7 mouse cellular contexts compared by ENCODE assay signal in genomic region chr5:21737620-21738019, GRCm38 (mm10). TPM values are rescaled to one million over a fixed set of nuclear protein-coding genes. Genes with fewer than 3 reads are reported as not detected.
DNase-seq lines count a peak whose midpoint lies in the region; ATAC-seq and TF ChIP-seq lines count a peak whose summit lies in the region.

No protein-coding gene starts in this region.

- no peak overlapping the region for H3K27ac ChIP-seq in testis, adult 2 months (ENCODE audit: control insufficient read depth, insufficient read depth, low read depth, low read length)
- no peak overlapping the region for H3K27ac ChIP-seq in forebrain, embryonic 11.5 days (ENCODE audit: low read depth, low read length)
- no peak overlapping the region for H3K27ac ChIP-seq in liver, embryonic 11.5 days (ENCODE audit: low read depth, low read length)

- TF ChIP-seq CTCF in testis, adult 2 months (IDR thresholded peaks at IDR 0.05; ENCODE audit: control insufficient read depth, insufficient read depth, insufficient replicate concordance, low read depth, low read length) = no peak

- H3K4me1 ChIP-seq in testis, adult 2 months (ENCODE audit: control insufficient read depth, insufficient read depth, low read length) = peaks cover 14% of the 10 kb centered on the region
- H3K4me1 ChIP-seq in forebrain, embryonic 11.5 days (replicated peaks; ENCODE audit: control insufficient read depth, insufficient read depth, low read length) = peaks cover 3% of the 10 kb centered on the region
- peaks cover 5% of the 10 kb centered on the region for H3K4me1 ChIP-seq in liver, embryonic 11.5 days (replicated peaks; ENCODE audit: control insufficient read depth, insufficient read depth, low read length)

- no peak for TF ChIP-seq POLR2A in testis, adult 2 months (IDR thresholded peaks at IDR 0.05; ENCODE audit: control insufficient read depth, low read depth, low read length)

- H3K4me2 ChIP-seq in forebrain, embryonic 11.5 days (ENCODE audit: low read depth, low read length, severe bottlenecking) = peak overlapping the region; percentile 80
- peak overlapping the region; percentile 93 for H3K4me2 ChIP-seq in liver, embryonic 11.5 days

- H3K4me3 ChIP-seq in testis, adult 2 months (ENCODE audit: control insufficient read depth, low read depth, low read length) = peak overlapping the region; percentile 80
- peak overlapping the region; percentile 92 for H3K4me3 ChIP-seq in forebrain, embryonic 11.5 days (ENCODE audit: low read depth, low read length)
- peak overlapping the region; percentile 76 for H3K4me3 ChIP-seq in liver, embryonic 11.5 days (ENCODE audit: low read depth, low read length)

- H3K27me3 ChIP-seq in testis, adult 2 months (ENCODE audit: control insufficient read depth, insufficient read depth, low read length) = no peaks in the 10 kb centered on the region
- no peaks in the 10 kb centered on the region for H3K27me3 ChIP-seq in forebrain, embryonic 11.5 days (ENCODE audit: control insufficient read depth, insufficient read depth, low read length)
- H3K27me3 ChIP-seq in liver, embryonic 11.5 days (replicated peaks; ENCODE audit: control insufficient read depth, insufficient read depth, low read length) = no peaks in the 10 kb centered on the region

- peak overlapping the region; percentile 80 for H3K9ac ChIP-seq in forebrain, embryonic 11.5 days (ENCODE audit: low read length)
- H3K9ac ChIP-seq in liver, embryonic 11.5 days (ENCODE audit: low read depth, low read length) = peak overlapping the region; percentile 79

- no peak for ATAC-seq in forebrain, embryonic 11.5 days (replicated peaks; ENCODE audit: low FRiP score)
- ATAC-seq in liver, embryonic 11.5 days (replicated peaks; ENCODE audit: low FRiP score) = no peak
- no peak for ATAC-seq in monocyte, adult 5-6 weeks (replicated peaks; ENCODE audit: insufficient number of reproducible peaks, low FRiP score, low TSS enrichment, poor library complexity, severe bottlenecking)

- no peaks in the 10 kb centered on the region for H3K9me3 ChIP-seq in forebrain, embryonic 11.5 days (ENCODE audit: control insufficient read depth, low read length)
- H3K9me3 ChIP-seq in liver, embryonic 11.5 days (ENCODE audit: control insufficient read depth, low read length) = no peaks in the 10 kb centered on the region

- WGBS in forebrain, embryonic 11.5 days = 35% methylated on average over 10 of the region's 10 CpGs
- 23% methylated on average over 10 of the region's 10 CpGs for WGBS in liver, embryonic 11.5 days

- no peak for DNase-seq in testis, postnatal 10 days (ENCODE audit: low spot score)
- no peak for DNase-seq in forebrain, embryonic 11.5 days (ENCODE audit: low spot score)
- DNase-seq in liver, embryonic 11.5 days (ENCODE audit: low spot score) = no peak
- DNase-seq in layer of hippocampus, postnatal 36 days = no peak
- no peak for DNase-seq in layer of hippocampus, adult 18-20 months (ENCODE audit: low spot score in 2 of 2)

- peaks cover 6% of the 10 kb centered on the region for H3K36me3 ChIP-seq in testis, adult 2 months (ENCODE audit: control insufficient read depth, insufficient read depth, low read length)
- no peaks in the 10 kb centered on the region; the same call in 1 of the 2 replicates for H3K36me3 ChIP-seq in forebrain, embryonic 11.5 days (ENCODE audit: control insufficient read depth, insufficient read depth, low read length)
- peaks cover 23% of the 10 kb centered on the region for H3K36me3 ChIP-seq in liver, embryonic 11.5 days (ENCODE audit: control insufficient read depth, insufficient read depth, low read length)

RNA-seq across cellular contexts. Expression of gene Pmpcb, which starts 0.7 kb away (rescaled TPM):
- 78.0 and 86.0 TPM in 2 replicates for polyA plus RNA-seq in testis, adult 2 months (2012; rRNA removed)
- 98.6 and 99.3 TPM in 2 replicates for polyA plus RNA-seq in forebrain, embryonic 11.5 days (2014; fragmentation: Nextera tagmentation; extraction: Ambion mirVana)
- 89.6 and 90.9 TPM in 2 replicates for polyA plus RNA-seq in liver, embryonic 11.5 days (2014; fragmentation: Nextera tagmentation; extraction: Ambion mirVana)
- 72.0 to 160 TPM (median 85.6 TPM) in 3 replicates for total RNA-seq in monocyte, adult 5-6 weeks (2017)
- 10 to 100 TPM; 72.3 to 78.0 TPM for total RNA-seq in layer of hippocampus, postnatal 36 days (2021)
- 10 to 100 TPM; 76.1 to 87.9 TPM for total RNA-seq in layer of hippocampus, adult 18-20 months (2021)

RNA-seq across cellular contexts. Expression of gene Napepld, which starts 36.4 kb away (rescaled TPM):
- 13.5 and 14.4 TPM in 2 replicates for polyA plus RNA-seq in testis, adult 2 months (2012; rRNA removed)
- polyA plus RNA-seq in forebrain, embryonic 11.5 days (2014; fragmentation: Nextera tagmentation; extraction: Ambion mirVana) = 17.9 and 20.3 TPM in 2 replicates
- polyA plus RNA-seq in liver, embryonic 11.5 days (2014; fragmentation: Nextera tagmentation; extraction: Ambion mirVana) = 3.6 and 3.9 TPM in 2 replicates
- total RNA-seq in monocyte, adult 5-6 weeks (2017) = 0.21 to 0.95 TPM (median 0.87 TPM) in 3 replicates
- total RNA-seq in layer of hippocampus, postnatal 36 days (2021) = 10 to 100 TPM; 28.7 to 36.1 TPM
- 10 to 100 TPM; 31.6 to 31.8 TPM for total RNA-seq in layer of hippocampus, adult 18-20 months (2021)

RNA-seq across cellular contexts. Expression of gene Dnajc2, which starts 47.4 kb away (rescaled TPM):
- 52.7 and 53.3 TPM in 2 replicates for polyA plus RNA-seq in testis, adult 2 months (2012; rRNA removed)
- polyA plus RNA-seq in forebrain, embryonic 11.5 days (2014; fragmentation: Nextera tagmentation; extraction: Ambion mirVana) = 102 TPM in 2 replicates
- 99.9 and 104 TPM in 2 replicates for polyA plus RNA-seq in liver, embryonic 11.5 days (2014; fragmentation: Nextera tagmentation; extraction: Ambion mirVana)
- total RNA-seq in monocyte, adult 5-6 weeks (2017) = 90.7 to 113 TPM (median 108 TPM) in 3 replicates
- 10 to 100 TPM; 31.6 to 32.8 TPM for total RNA-seq in layer of hippocampus, postnatal 36 days (2021)
- total RNA-seq in layer of hippocampus, adult 18-20 months (2021) = 10 to 100 TPM; 29.8 to 31.1 TPM

RNA-seq across cellular contexts. Expression of gene Psmc2, which starts 47.5 kb away (rescaled TPM):
- polyA plus RNA-seq in testis, adult 2 months (2012; rRNA removed) = 169 and 174 TPM in 2 replicates
- 236 and 240 TPM in 2 replicates for polyA plus RNA-seq in forebrain, embryonic 11.5 days (2014; fragmentation: Nextera tagmentation; extraction: Ambion mirVana)
- polyA plus RNA-seq in liver, embryonic 11.5 days (2014; fragmentation: Nextera tagmentation; extraction: Ambion mirVana) = 229 and 246 TPM in 2 replicates
- 69.9 to 75.6 TPM (median 74.7 TPM) in 3 replicates for total RNA-seq in monocyte, adult 5-6 weeks (2017)
- total RNA-seq in layer of hippocampus, postnatal 36 days (2021) = 100 to 1,000 TPM; 114 TPM
- 100 to 1,000 TPM; 113 to 117 TPM for total RNA-seq in layer of hippocampus, adult 18-20 months (2021)

Comparison
In these comparisons a context has a peak if more than half of its experiments do, and no peak if none do; other contexts are left out.
1. RNA of gene Napepld, which starts 36.4 kb away (total RNA-seq): 28.7 to 36.1 TPM in layer of hippocampus, postnatal 36 days and 31.6 to 31.8 TPM in layer of hippocampus, adult 18-20 months; 0.21 to 0.95 TPM in monocyte, adult 5-6 weeks; every median in the first group is over 10 times any median in the second.
2. Peak in every context shown above with its lines, with median percentiles within 50 percentile points of each other: H3K4me3 ChIP-seq.